Mouse (Mus musculus) ES-E14 (cell line): Measurements from ENCODE around the gene Chrnd. TPM values are rescaled to one million over a fixed set of nuclear protein-coding genes. Genes with fewer than 3 reads are reported as not detected.

Experiments
- DNase-seq: peaks from one replicate; pipeline ENCODE4 v3.0.0-alpha.2; 2013; ENCODE audit warnings: low read depth, low spot score
- H3K27ac ChIP-seq: 2 replicates; pipeline ENCODE4 v1.5.1; 2012; ENCODE audit warnings: low read depth, mild to moderate bottlenecking, low read length, moderate library complexity, mixed read lengths; ENCODE audit not compliant: poor library complexity, insufficient read depth, severe bottlenecking
- H3K36me3 ChIP-seq: 2 replicates; pipeline ENCODE4 v1.6.1; 2012; ENCODE audit warnings: mild to moderate bottlenecking, low read length, moderate library complexity, mixed read lengths; ENCODE audit not compliant: control insufficient read depth, poor library complexity, insufficient read depth, severe bottlenecking
- H3K4me1 ChIP-seq, 2 experiments: fragments of 150-350 bp in 1 of 2; sonication (generic) in 1 of 2; 2 replicates each; pipeline ENCODE4 v1.6.1; 2012; ENCODE audit warnings: low read length in 2 of 2, mild to moderate bottlenecking in 1 of 2, mixed read lengths in 1 of 2; ENCODE audit not compliant: control insufficient read depth in 2 of 2, insufficient read depth in 2 of 2, poor library complexity in 1 of 2
- H3K4me3 ChIP-seq, 2 experiments: fragments of 150-350 bp in 1 of 2; sonication (generic) in 1 of 2; 2 replicates each; pipeline ENCODE4 v1.5.1; 2012; ENCODE audit warnings: low read length in 2 of 2, low read depth in 1 of 2, mild to moderate bottlenecking in 1 of 2, mixed read lengths in 1 of 2; ENCODE audit not compliant: insufficient read depth in 1 of 2, poor library complexity in 1 of 2, severe bottlenecking in 1 of 2
- H3K9ac ChIP-seq: 2 replicates; pipeline ENCODE4 v1.6.1; 2012; ENCODE audit warnings: low read depth, mild to moderate bottlenecking, low read length, mixed read lengths; ENCODE audit not compliant: poor library complexity, insufficient read depth, severe bottlenecking
- H3K9me3 ChIP-seq: fragments of 150-350 bp; sonication (generic); 2 replicates; pipeline ENCODE4 v1.6.1; 2012; ENCODE audit warnings: low read depth, mild to moderate bottlenecking, low read length; ENCODE audit not compliant: control insufficient read depth, insufficient read depth
- CHD2 ChIP-seq: IDR thresholded peaks from 2 replicates; pipeline ENCODE4 v1.6.1; 2014; ENCODE audit warnings: mild to moderate bottlenecking, low read depth, low read length, inconsistent platforms
- HCFC1 ChIP-seq: IDR thresholded peaks from 2 replicates; pipeline ENCODE4 v1.6.1; 2012; ENCODE audit warnings: low read length, inconsistent platforms, borderline replicate concordance; ENCODE audit not compliant: insufficient read depth
- MAFK ChIP-seq: IDR thresholded peaks from 2 replicates; pipeline ENCODE4 v1.6.1; 2014; ENCODE audit warnings: mild to moderate bottlenecking, low read depth, low read length, inconsistent platforms; ENCODE audit not compliant: insufficient read depth
- ZC3H11A ChIP-seq: IDR thresholded peaks from 2 replicates; pipeline ENCODE4 v1.6.1; 2012; ENCODE audit warnings: low read depth, mild to moderate bottlenecking, inconsistent platforms, low read length, borderline replicate concordance
- ZNF384 ChIP-seq: IDR thresholded peaks from 2 replicates; pipeline ENCODE4 v1.6.1; 2012; ENCODE audit warnings: low read depth, low read length, inconsistent platforms
- in situ Hi-C, 2 experiments: fragments of 600-800 bp; cut with MboI; formaldehyde crosslinking; loops; one replicate each; pipeline ENCODE4 v1.15.1; 2025; ENCODE audit warnings: low sequenced_read_pairs in 2 of 2, inconsistent platforms in 1 of 2; ENCODE audit not compliant: unreplicated experiment in 2 of 2
- total RNA-seq: library from RNA; depleted of rRNA; stranded (reverse); fragments of 300-350 nt; gene quantifications from 2 replicates; pipeline ENCODE4 v1.2.3, GENCODE M21; 2012

The Chrnd gene
- total RNA-seq, 1 experiment, result 0.13 TPM

DNA sequence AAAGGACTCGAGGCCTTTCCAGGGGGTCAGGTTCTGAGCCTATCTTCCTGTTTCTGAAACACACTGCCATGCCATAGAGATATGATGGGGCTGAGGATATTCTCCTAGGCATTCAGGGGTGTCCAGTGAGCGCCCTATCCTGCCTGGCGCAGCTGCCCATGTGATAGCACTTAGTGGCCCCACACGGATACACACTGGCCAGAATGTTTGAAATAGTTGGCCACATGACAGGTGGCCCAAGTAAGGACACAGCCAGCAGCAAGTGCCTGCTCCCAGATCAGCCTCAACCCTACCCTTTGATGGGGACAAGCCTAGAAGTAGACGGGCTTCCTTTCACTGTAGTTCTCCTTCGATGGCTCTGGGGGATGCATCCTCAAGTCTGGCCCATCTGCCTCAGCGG lies 14.1 kb downstream of the Chrnd start, which contains the start of gene Chrng:
Gene Chrng (plus strand): TSS at position 193 of the 400 bp plus-strand sequence.
- no peak within 1 kb of the TSS for H3K9ac ChIP-seq
- no peak within 1 kb of the TSS for H3K27ac ChIP-seq
- H3K4me1 ChIP-seq, result peaks cover 0 to 7% of the 10 kb centered on the region in 2 experiments; a peak in 1 of 4 replicates
- in situ Hi-C loops, result no loop called here
- no peak for TF ChIP-seq ZC3H11A
- no peak for TF ChIP-seq HCFC1
- TF ChIP-seq MAFK, result no peak
- TF ChIP-seq ZNF384, result no peak
- TF ChIP-seq CHD2, result no peak
- no peaks in the 10 kb centered on the region for H3K36me3 ChIP-seq
- no peak within 1 kb of the TSS for H3K4me3 ChIP-seq
- no peaks in the 10 kb centered on the region for H3K9me3 ChIP-seq
- no peak for DNase-seq

DNA sequence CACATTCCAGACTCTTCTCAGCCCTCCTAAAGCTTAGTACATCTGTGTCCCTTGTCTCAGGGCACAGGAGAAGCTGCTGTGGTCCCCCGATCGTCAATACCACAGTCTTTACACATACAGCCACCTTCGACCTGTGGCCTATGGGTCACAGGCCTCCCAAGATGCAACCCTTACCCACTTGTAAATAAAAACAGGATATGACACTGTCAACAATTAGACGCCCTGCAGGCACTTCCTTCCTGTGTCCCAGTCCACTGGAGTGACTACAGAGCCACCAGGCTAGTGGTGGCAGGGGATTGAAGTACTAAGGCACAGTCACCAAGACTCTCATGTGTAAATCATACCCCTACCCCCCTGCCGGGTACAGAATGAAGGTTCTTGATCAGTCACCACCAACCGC lies 14.6 kb downstream of the Chrnd start:
- DNase-seq, result no peak
- Histone ChIP-seq H3K36me3 (no peaks in the 10 kb centered on the region), H3K4me1 (peaks cover 0 to 7% of the 10 kb centered on the region in 2 experiments; a peak in 1 of 4 replicates), H3K4me3 (no peak overlapping the region), H3K9ac (no peak overlapping the region), H3K9me3 (no peaks in the 10 kb centered on the region), H3K27ac (no peak overlapping the region)
- in situ Hi-C loops, result no loop called here
- TF ChIP-seq ZNF384 (no peak), CHD2 (no peak), MAFK (no peak), ZC3H11A (no peak), HCFC1 (no peak)

DNA sequence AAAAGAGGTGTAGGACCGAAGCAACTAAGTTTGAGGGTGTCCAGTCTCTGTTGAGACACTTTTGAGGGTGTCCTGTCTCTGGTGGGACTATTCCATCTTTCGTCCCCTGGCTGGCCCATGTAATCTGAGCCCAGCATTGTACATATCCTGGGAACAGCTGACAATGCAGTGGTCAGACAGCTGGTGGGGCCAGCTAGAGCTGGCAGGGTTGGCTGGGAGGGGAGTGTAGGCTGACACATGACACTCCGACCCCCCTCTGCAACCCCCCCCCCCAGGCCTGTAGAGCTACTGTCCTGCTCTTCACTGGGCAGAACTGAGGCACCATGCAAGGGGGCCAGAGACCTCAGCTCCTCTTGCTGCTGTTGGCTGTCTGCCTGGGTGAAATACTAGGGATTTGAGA lies 15.1 kb downstream of the Chrnd start:
- Histone ChIP-seq H3K36me3 (no peaks in the 10 kb centered on the region), H3K4me1 (peaks cover 0 to 7% of the 10 kb centered on the region in 2 experiments; a peak in 1 of 4 replicates), H3K27ac (no peak overlapping the region), H3K9ac (no peak overlapping the region), H3K4me3 (no peak overlapping the region), H3K9me3 (no peaks in the 10 kb centered on the region)
- DNase-seq, result no peak
- in situ Hi-C loops, result no loop called here
- TF ChIP-seq CHD2 (no peak), ZC3H11A (no peak), MAFK (no peak), ZNF384 (no peak), HCFC1 (no peak)

DNA sequence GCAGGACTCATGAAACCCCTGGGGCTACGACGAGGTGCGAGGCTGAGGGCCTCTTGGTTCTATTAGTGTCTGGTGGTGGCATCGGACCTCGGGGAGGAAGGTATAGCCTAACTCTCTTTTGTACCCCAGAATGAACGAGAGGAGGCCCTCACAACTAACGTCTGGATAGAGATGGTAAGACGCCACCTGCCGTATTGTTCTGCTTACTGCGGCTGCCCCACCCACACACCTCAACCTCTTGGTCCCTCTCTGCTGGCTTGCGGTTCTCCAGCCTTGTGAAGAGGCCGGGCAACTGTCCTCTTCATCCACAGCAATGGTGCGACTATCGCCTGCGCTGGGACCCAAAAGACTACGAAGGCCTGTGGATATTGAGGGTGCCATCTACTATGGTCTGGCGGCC lies 15.9 kb downstream of the Chrnd start:
- no peak overlapping the region for H3K9ac ChIP-seq
- TF ChIP-seq ZC3H11A, result no peak
- no peak for TF ChIP-seq HCFC1
- no peak for TF ChIP-seq ZNF384
- no peak for TF ChIP-seq MAFK
- H3K4me1 ChIP-seq, result peaks cover 0 to 7% of the 10 kb centered on the region in 2 experiments; a peak in 1 of 4 replicates
- H3K36me3 ChIP-seq, result no peaks in the 10 kb centered on the region
- H3K9me3 ChIP-seq, result no peaks in the 10 kb centered on the region
- in situ Hi-C loops, result no loop called here
- no peak overlapping the region for H3K27ac ChIP-seq
- no peak for DNase-seq
- H3K4me3 ChIP-seq, result peak overlapping the region in 1 of 2 experiments; percentile 1; a peak in 1 of 4 replicates

DNA sequence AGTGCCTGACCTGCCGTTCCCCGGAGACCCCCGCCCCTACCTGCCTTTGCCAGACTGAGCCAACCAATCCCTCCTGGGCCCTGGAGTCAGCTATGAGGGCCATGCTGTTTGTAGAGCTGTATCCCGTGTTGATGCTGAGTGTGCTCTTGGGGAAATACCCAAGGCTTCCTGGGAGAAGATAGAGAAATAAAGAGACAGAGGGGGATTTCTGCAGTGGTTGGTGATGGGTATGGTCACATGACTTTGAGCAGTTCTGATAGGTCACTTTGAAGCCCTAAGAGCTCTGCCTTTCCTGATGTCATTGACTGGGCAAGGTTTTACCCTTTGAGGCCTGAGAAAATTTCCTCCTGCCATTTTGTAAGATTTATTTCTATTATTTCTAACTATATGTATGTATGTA lies 21.0 kb downstream of the Chrnd start:
- DNase-seq, result no peak
- H3K9me3 ChIP-seq, result no peaks in the 10 kb centered on the region
- no peak overlapping the region for H3K9ac ChIP-seq
- H3K27ac ChIP-seq, result no peak overlapping the region
- TF ChIP-seq HCFC1, result no peak
- TF ChIP-seq ZNF384, result no peak
- no peak for TF ChIP-seq CHD2
- TF ChIP-seq ZC3H11A, result no peak
- 0 out of 4 replicates have a peak overlapping the region, but pooled peaks of 1 of the 2 experiments have one; percentile 11 for H3K4me3 ChIP-seq
- H3K36me3 ChIP-seq, result no peaks in the 10 kb centered on the region; the same call in 1 of the 2 replicates
- in situ Hi-C loops, result no loop called here
- peaks cover 0 to 4% of the 10 kb centered on the region in 2 experiments; a peak in 3 of 4 replicates for H3K4me1 ChIP-seq
